Mouse (Mus musculus) CD8-positive naive resting alpha-beta T cell, adult 2 months (primary cell): Measurements from ENCODE around the gene Sf3b3.

Experiments used
- DNase-seq, 2 experiments: peaks; one replicate each; pipeline ENCODE4 v3.0.0; 2022; ENCODE audit warnings: low read depth in 2 of 2, low spot score in 2 of 2

The Sf3b3 gene

DNA sequence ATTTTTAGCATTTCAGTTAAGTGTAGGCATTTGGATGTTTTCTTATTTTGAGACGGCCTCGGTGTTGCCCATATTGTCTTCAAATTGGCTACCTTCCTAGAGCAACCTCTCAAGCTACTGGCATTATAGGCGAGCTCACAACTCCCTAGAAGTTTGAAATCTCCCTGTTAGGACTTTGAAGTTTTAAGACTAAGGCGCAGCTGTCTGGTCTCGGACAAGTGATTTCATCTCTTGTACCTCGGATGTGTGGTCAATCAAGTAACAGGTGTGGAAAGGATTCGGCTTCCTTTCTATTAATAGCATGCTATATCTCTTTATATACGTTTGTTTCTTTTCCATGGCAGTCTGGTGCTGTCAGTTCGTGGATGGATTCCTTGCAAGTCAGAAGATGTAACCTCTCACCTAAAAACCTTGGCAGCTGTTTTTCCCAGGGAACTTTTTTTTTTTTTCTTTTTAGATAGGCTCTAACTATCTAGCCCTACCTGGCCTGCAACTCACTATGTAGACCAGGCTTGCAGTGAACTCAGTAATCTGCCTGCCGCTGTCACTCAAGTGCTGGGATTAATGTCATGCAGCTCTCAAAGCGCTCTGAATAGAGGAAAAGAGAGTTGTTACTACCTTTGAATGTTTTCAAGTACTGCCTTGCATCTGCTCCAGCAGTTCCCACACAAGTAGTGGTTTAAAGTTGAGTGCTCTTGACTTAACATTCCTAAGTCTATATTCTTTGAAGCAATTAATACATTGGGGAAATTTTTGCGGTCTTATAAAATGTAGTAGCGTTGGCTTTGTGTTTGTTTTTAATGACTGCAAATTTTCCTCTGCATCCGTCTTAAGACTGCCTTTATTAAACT is 1.3 kb upstream of the Sf3b3 start:
- no peak for DNase-seq

DNA sequence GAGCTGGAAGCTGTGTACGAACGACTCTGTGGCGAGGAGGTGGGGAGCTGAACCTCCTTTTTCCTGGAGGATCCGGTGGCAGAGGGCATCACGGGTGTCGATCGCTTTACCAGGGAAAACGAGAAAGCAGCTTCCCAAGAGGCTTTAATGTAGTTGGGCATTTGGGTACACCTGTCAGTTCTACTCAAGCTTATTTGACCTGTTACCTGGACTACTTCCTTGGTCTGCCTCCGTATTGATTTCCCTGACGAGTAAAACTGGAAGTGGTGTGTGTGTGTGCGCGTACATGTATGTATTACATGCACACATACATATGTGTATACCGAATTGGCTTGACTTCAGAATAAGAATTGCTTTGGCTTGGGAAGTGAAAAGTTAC is 573 bp upstream of the Sf3b3 start:
- DNase-seq, result no peak

DNA sequence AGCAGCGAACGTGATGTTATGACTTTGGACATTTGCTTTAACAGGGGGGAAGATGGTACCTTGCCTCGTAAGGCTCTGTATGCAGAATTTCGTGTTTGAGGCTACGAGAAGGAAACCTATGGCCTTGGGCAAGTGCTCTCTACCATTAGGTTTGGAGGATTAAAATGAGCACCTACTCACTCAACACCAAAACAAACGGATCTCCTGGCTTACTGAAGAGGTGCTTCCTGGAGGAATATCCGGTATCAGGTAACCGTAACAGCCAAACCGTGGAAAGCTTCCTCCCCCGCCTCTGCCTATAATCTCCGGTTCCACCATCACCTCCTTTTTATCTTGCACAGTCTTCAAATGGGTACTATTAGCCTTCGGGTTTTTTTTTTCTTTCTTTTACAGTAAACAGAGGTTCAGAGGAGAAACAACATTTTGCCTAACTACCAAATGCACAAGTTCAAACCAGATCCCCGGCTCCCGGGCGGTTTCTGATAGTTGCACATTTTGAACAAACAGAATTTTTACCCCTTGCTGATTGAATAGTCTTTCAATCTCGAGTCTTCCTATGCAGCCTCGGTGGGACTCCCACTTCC is 674 bp downstream of the Sf3b3 start:
- DNase-seq, result peak in 1 of 2 experiments; percentile 4

DNA sequence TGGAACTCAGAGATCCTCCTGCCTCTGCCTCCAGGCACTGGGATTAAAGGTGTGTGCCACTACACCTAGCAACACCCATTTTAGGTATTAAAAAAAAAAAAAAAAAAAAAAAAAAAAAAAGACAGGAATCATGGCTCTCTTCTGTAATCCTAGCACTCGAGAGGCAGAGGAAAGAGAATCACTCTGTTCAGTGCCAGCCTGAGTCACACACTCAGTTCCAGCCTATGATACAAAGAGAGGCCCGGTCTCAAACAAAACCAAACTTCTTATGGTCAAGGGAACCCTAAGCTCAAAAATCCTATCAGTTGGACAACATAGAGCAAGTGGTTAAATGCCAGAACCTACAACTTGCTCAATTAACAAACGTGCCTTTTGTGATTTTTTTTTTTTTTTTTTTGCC is 1.6 kb downstream of the Sf3b3 start:
- no peak for DNase-seq

DNA sequence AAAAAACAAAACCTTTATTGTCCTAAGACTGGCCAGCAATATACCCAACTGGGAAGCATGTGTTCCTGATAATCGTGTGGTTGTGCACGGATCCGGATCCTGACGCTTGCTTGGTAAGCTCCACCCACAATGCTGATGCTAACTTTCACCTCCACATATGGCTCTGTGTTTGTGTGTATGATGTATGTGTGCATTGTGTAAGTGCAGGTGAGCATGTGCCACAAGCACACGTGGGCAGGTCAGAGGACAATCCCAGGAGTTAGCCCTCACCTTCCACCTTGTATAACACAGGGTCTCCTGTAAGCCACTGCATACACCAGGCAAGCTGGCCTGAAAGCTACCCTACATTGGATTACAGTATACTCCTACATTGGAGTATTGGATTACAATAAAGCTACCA is 3.4 kb downstream of the Sf3b3 start:
- DNase-seq, result no peak

DNA sequence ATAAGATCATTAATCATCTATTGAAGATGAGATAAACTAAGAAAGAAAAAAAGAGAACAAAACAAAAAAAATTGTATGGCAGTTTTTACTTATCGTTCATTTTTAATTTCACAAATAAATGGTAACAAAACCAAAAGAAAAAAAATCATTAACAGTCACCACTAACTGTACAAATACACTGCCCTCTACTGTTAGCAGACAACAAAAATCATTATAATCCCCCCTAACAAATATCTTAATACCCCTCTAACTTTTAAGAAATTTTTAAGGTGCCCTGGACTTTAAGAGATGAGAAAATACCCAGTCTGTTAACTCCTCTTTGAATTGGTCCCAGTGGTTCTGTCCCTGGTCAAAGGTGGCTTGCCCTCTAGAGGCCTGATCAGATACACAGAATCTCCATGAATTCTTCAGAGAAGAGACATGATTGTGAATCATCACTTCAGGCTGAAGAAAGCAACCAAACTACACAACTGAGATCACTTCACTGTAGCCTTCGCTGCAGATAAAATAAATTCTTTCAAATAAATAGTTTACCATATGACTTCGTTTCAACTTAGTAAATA is 4.5 kb downstream of the Sf3b3 start:
- no peak for DNase-seq

DNA sequence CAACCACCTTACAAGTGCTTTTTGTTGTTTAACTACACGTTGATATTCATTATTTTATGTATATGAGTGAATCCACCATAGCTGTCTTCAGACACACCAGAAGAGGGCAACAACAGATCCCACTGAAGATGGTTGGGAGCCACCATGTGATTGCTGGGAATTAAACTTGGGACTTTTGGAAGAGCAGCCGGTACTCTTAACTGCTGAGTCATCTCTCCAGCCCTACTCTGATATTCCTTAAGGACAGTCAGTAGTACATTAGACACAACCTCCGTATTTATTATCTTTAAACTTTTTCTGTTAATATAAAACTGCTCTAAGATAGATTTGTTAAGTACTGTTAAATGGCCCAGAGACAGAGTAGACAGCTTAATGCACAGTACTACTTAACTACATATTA is 14.6 kb downstream of the Sf3b3 start:
- no peak for DNase-seq

DNA sequence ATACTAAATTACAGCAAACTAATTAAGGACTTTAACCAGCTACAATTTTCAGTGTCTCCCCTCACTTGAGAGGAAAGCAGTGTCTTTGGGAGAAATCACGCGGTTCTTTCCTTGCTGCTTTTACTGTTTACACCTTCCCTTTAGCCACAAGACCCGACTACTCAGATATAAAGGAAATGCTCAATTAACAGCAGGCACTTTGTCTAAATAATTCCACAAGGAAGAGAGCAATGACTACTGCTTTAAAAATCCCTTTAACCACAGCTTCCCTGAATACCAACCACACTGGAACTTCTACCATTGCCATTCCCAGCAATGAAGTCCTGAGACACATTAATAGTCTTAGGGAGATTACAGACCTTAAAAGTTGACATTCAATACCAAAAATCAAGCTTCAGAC is 18.1 kb downstream of the Sf3b3 start:
- DNase-seq, result no peak

DNA sequence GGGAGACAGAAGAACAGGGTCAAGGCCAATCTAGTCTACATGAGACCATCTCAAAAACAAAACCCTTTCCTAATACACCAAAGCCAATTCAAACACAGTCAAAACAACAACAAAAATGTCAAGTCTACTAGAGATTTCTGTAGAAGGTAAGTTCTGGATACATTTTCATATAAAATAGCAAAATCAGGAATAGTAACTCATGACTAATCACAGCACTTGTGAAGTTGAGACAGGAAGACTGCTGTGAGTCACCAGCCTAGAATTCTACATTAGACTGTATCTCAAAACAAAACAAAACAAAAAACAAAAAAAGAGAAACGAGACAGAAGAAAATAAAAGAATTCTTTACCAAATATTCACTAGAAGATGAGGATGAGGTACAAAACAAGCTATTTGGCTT is 21.7 kb downstream of the Sf3b3 start:
- DNase-seq, result no peak

DNA sequence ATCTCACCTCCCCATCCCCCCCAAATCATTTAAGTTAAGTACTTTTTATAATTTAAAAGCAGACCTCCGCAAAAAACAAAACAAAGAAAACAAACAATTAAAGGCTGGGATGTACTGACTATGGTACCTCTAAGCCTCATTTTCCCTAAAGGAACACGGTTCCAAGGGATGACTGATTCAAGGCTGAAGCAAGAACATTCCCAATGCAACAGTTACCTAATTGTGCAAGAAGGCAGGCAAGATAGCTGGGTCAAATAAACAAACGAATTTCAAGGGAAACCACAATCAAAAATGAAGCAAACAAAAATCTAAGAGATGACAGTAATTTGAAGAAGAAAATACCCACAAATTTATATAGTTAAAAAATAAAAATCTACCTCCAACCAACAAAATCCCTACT is 24.6 kb downstream of the Sf3b3 start:
- no peak for DNase-seq

DNA sequence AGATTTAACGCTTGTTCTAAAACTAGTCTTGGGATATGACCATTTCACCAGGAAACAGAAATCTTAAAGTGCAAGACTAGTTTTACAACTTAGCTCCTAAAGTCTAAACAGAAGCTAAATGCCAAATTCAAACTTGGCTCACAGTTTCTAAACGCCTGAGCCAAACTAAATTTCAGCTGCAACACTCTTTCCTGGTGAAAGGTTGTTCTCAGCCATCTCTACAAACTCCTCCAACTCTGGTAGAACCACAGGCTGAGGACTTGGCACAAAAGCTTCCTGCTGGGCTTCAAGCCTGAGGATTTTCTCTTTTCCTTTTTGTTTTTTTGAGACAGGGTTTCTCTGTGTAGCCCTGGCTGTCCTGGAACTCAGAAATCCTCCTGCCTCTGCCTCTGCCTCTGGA is 26.3 kb downstream of the Sf3b3 start:
- DNase-seq, result no peak

DNA sequence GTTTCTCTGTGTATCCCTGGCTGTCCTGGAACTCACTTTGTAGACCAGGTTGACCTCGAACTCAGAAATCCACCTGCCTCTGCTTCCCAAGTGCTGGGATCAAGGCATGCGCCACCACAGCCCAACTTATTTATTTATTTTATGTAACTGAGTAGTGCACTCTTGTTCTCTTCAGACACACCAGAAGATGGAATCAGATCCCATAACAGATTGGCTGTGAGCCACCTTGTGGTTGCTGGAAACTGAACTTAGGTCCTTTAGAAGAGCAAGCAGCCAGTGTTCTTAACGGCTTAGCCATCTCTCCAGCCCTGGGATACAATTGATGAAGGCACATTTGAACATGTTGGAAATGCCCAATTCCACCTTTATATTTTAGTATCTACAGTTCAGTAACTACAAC is 28.0 kb downstream of the Sf3b3 start:
- no peak for DNase-seq

DNA sequence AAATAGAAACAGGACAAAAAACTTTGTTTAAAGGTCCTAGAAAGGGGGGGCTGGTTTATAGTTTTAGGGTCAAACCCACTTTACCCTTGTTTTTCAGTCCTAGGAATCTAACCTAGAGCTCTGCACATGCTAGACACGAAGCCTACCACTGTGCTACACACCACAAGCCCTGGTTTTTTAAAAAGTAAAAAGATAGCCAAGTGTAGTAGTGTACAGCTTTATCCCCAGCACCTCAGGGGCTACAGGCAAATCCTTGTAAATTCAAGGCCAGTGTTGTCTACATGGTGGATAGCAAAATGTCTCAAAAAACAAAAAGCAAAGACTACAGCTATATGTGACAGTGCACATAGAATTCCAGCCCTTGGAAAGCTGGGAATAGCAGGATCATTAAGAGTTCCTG is 29.6 kb downstream of the Sf3b3 start:
- no peak for DNase-seq

DNA sequence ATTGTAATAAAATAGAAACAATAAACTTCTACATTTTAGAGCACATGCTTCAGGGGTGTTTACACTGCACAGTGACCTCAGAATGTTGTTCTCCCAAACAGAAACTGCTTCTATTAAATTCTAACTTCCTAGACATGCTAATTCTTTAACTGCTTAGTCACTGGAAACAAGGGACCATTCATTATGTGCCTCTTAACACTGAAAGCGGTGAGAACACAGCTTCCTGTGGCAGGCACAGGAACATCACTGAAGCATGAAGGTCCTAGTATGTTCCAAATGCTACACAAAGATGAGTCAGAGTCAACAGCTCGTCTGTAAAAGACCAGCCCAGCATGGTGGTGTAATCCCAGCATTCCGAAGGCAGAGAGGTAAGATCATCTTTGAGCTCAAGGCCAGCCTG is 31.3 kb downstream of the Sf3b3 start:
- DNase-seq, result no peak

DNA sequence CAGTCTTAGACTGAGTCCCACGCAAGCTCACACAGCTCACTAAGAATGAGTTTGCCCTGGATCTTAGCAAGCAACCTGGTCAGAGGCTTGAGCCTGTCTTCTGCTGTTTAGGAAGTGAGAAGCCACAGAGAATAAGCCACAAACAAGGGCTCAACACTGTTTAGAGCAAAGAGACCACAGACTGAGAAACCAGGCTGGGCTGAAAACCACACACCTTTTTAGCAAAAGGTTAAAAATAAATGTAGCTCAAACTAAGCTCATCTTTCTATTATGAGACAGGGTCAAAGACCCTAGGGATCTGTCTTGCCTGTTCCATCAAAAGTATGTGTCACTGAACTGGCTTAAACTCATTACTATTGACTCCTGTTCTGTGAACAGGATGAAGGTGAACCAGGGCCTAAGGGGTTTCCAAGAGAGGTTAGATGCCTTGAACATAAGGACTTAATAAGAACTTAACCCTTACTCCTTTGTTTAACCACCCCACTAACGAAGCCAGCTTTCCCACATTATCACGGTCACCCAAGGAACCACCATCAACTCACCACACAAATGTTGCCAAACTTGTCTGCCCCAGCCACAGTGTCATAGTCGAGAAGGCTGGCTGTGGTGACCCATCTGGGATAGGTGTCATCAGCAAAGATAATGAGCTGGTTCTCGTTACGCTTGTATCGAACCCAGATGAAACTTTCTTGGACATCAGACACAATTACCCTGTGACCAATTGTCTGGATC is 33.3 kb downstream of the Sf3b3 start:
- no peak for DNase-seq

DNA sequence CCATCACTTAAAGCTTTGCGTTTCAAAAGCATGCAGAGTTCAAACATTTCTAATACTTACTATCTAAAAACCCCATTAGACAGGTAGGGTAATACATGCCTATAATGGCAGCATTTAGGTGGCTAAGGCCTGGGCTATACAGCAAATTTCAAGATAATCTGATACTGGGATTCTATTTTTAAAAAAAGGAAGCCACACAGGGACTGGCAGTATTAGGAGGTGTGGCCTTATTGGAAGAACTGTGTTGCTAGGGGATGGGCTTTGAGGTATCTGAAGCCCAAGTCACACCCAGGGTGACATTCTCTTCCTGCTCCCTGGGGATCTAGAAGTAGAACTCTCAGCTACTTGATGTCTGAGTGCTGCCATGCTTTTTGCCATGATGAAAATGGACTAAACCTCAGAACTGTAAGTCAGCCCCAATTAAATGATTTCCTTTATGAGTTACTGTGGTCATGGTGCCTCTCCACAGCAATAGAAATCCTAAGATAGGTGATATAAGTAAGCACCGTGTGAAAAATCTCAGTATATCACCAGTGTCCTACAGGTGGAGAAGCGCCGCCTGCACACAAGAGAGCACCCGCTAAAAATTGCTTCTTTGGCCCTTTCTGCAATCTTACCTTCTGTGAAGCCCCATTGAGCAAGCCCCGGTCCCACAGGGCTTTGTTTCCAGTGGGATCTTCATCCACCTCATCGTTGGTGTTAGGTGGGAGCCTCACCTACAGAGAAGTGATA is 34.1 kb downstream of the Sf3b3 start:
- DNase-seq, result no peak

DNA sequence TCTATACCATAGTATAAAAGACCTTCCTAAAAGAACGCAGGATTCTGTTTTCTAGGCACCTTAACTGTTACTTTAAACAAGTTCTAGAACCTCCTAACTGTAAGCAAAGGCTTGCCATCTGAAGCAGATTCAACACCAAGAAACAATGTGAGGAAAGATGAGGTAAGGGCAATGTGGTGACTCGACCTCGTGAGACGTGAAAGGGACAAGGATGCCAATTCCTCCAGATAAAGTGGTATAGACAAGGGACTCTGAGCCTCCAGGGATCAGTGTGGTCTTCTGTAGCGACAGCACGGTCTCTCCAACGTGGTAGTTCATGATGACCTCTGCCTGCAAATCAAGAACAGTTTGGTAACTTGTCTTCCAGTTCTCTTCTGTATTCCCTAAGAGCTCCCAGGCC is 34.8 kb downstream of the Sf3b3 start:
- DNase-seq, result no peak

DNA sequence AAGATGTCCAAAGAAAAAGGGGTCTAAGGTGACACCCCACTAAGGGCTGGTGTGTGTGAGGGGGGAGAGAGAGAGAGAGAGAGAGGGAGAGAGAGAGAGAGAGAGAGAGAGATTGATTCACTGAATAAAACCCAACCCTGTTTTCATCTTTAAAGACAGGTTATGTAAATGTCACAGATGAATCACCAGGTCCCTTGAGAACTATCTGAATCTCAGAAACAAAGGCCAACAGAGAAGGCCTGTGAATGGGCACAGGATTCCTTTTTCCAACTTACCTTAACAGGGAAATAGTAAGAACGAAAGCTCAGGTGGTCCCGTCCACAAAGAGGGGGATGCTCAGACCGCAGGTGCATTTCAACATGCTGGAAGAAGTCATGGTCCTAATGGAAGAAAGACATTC is 35.5 kb downstream of the Sf3b3 start:
- DNase-seq, result no peak

DNA sequence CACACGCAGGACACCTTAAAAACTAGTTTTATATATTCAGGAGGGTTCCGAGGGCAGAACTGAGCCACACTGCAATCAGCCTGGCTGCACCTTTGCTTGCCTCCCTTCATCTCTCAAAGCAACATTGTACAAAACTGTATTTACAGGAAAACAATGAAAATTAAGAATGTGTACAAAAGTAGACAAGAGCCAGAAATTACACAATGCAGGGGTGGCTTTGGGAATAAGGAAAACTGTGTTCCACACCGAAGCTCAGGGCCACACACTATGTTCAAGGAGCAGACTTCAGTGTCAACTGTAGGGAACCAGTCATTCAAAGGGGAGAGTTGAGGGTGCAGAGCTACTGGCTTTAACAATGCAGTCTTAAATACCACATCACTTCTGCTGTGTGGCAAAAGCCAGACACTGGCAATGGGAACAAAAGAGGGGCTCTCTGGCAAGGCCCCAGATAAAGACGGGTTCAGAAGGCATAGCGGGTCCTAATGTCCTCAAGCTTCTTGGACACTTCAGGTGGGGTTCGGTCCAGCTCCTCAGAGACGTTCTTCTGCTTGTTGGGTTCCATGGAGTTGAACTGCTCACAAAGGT is 36.0 kb downstream of the Sf3b3 start:
- DNase-seq, result no peak

DNA sequence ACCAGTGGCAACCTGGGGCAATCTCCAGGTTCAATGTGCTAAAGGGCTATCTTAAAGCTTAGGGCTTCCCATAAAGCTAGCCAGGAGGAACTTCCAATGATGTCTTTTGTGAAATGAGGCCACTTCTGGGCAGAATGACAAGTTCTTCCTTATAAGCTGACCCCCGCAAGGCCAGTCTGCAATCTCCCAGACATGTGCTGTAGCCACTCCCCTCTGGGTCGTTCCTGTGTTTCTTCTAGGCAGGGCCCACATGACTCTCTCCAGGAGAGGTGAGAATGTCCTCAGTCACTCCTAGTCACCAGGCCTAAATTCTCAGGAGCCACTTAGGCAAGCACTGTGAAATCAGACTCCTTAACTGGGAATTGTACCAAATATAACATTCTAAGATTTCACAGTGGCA is 36.8 kb downstream of the Sf3b3 start:
- DNase-seq, result no peak
